Comparison of ENCODE assay signal across 31 mouse cellular contexts in genomic region chr6:38845117-38845516, GRCm38 (mm10). TPM values are rescaled to one million over a fixed set of nuclear protein-coding genes. Genes with fewer than 3 reads are reported as not detected.
A peak's percentile ranks its signal among the peaks of the same experiment; 100 is the strongest.
DNase-seq lines count a peak whose midpoint lies in the region; ATAC-seq and TF ChIP-seq lines count a peak whose summit lies in the region.
"Had no signal": no experiment of that assay in that cellular context is flagged by ENCODE, and none has a peak within 500 bp of the region (broad histone marks: within the 10 kb centered on the region; RNA-seq: fewer than 3 reads in every experiment).

No protein-coding gene starts in this region.

- H3K27me3 ChIP-seq in kidney, adult 2 months (replicated peaks; ENCODE audit: control insufficient read depth, insufficient read depth, low read length) = no peaks in the 10 kb centered on the region
- H3K27me3 ChIP-seq in kidney, embryonic 14.5 days (ENCODE audit: control insufficient read depth, insufficient read depth, low read length) = no peaks in the 10 kb centered on the region
- H3K27me3 ChIP-seq: embryonic facial prominence, embryonic 12.5 days; forebrain, embryonic 12.5 days; heart, embryonic 13.5 days; kidney, embryonic 15.5 days; lung, embryonic 15.5 days; midbrain, embryonic 15.5 days; neural tube, embryonic 12.5 days; stomach, embryonic 15.5 days had no signal

- 32% methylated on average over 1 of the region's 1 CpGs for WGBS in kidney, adult 2 months
- 54% methylated on average over 1 of the region's 1 CpGs for WGBS in kidney, embryonic 14.5 days

- no peaks in the 10 kb centered on the region for H3K36me3 ChIP-seq in kidney, adult 2 months (ENCODE audit: control insufficient read depth, insufficient read depth, low read length)
- no peaks in the 10 kb centered on the region; the same call in 1 of the 2 replicates for H3K36me3 ChIP-seq in kidney, embryonic 14.5 days (ENCODE audit: control insufficient read depth, insufficient read depth, low read length)
- H3K36me3 ChIP-seq: embryonic facial prominence, embryonic 12.5 days; forebrain, embryonic 12.5 days; heart, embryonic 13.5 days; kidney, embryonic 15.5 days; lung, embryonic 15.5 days; midbrain, embryonic 15.5 days; neural tube, embryonic 12.5 days; stomach, embryonic 15.5 days had no signal

- H3K4me2 ChIP-seq in kidney, embryonic 14.5 days (replicated peaks; ENCODE audit: low read depth, low read length) = no peak overlapping the region
- H3K4me2 ChIP-seq: embryonic facial prominence, embryonic 12.5 days; forebrain, embryonic 12.5 days; heart, embryonic 13.5 days; hindbrain, embryonic 14.5 days; kidney, embryonic 15.5 days; lung, embryonic 15.5 days; midbrain, embryonic 15.5 days; neural tube, embryonic 12.5 days; stomach, embryonic 15.5 days had no signal

- TF ChIP-seq CTCF in kidney, adult 2 months (conservative IDR thresholded peaks at IDR 0.05; ENCODE audit: insufficient read depth, insufficient read length, low read depth, low read length) = no peak

- H3K9me3 ChIP-seq in kidney, embryonic 14.5 days (ENCODE audit: control insufficient read depth, low read length) = no peaks in the 10 kb centered on the region
- H3K9me3 ChIP-seq: embryonic facial prominence, embryonic 12.5 days; forebrain, embryonic 12.5 days; heart, embryonic 13.5 days; kidney, embryonic 15.5 days; lung, embryonic 15.5 days; midbrain, embryonic 15.5 days; neural tube, embryonic 12.5 days; stomach, embryonic 15.5 days had no signal

- peak overlapping the region; percentile 35; the same call in 1 of the 2 replicates for H3K27ac ChIP-seq in kidney, adult 2 months (ENCODE audit: insufficient read depth, low read depth, low read length)
- no peak overlapping the region for H3K27ac ChIP-seq in kidney, embryonic 14.5 days (ENCODE audit: low read depth, low read length)
- H3K27ac ChIP-seq: embryonic facial prominence, embryonic 12.5 days; forebrain, embryonic 12.5 days; hindbrain, embryonic 14.5 days; kidney, embryonic 15.5 days; left cerebral cortex, adult 2 months; liver, embryonic 14.5 days; lung, embryonic 15.5 days; macrophage; midbrain, embryonic 15.5 days; neural tube, embryonic 12.5 days; stomach, embryonic 15.5 days had no signal

- no peak overlapping the region for H3K9ac ChIP-seq in kidney, embryonic 14.5 days (ENCODE audit: low read depth, low read length)
- H3K9ac ChIP-seq: embryonic facial prominence, embryonic 12.5 days; forebrain, embryonic 12.5 days; heart, embryonic 13.5 days; hindbrain, embryonic 14.5 days; kidney, embryonic 15.5 days; liver, embryonic 14.5 days; lung, embryonic 15.5 days; midbrain, embryonic 15.5 days; neural tube, embryonic 12.5 days; stomach, embryonic 15.5 days had no signal

- H3K4me3 ChIP-seq in kidney, adult 2 months (ENCODE audit: insufficient read depth, low read depth, low read length) = no peak overlapping the region
- H3K4me3 ChIP-seq in kidney, embryonic 14.5 days (ENCODE audit: low read length) = no peak overlapping the region
- H3K4me3 ChIP-seq: embryonic facial prominence, embryonic 12.5 days; erythroblast, embryonic 14.5 days; forebrain, embryonic 12.5 days; heart, embryonic 13.5 days; kidney, embryonic 15.5 days; left cerebral cortex, adult 2 months; lung, embryonic 15.5 days; midbrain, embryonic 15.5 days; neural tube, embryonic 12.5 days; stomach, embryonic 15.5 days had no signal

- H3K4me1 ChIP-seq in kidney, adult 2 months (ENCODE audit: control insufficient read depth, insufficient read depth, low read length) = peaks cover 55% of the 10 kb centered on the region
- H3K4me1 ChIP-seq in kidney, embryonic 14.5 days (ENCODE audit: control insufficient read depth, insufficient read depth, low read length) = peaks cover 17% of the 10 kb centered on the region; the same call in 1 of the 2 replicates

- no peak for ATAC-seq in kidney, embryonic 14.5 days (ENCODE audit: low FRiP score, low TSS enrichment)
- ATAC-seq: activated CD4-positive, CD25-positive, alpha-beta regulatory T cell, adult 4 months; inflammation-experienced regulatory T-cells, adult 6 months; midbrain, embryonic 15.5 days had no signal

- peak; percentile 36 for DNase-seq in cerebellum, adult 11-12 months
- DNase-seq in cerebellum, postnatal 25 days = no peak
- DNase-seq in kidney, adult 2 months = peak; percentile 64
- DNase-seq in Muller cell, postnatal 12 days (ENCODE audit: inconsistent ontology term) = peak; percentile 97
- peak; percentile 44 for DNase-seq in retina, embryonic 14.5 days (ENCODE audit: low spot score)
- DNase-seq in frontal cortex, adult 2 months (ENCODE audit: extremely low spot score in 1 of 2, low spot score in 1 of 2) = no peak
- no peak for DNase-seq in thymus, adult 18-20 months
- DNase-seq: adrenal gland, postnatal 14 days; gastrocnemius, postnatal 10 days; heart, postnatal 4 days; kidney, postnatal 4 days; right cerebral cortex, adult 18-20 months; right cerebral cortex, postnatal 4 days; thymus, adult 2 months; thymus, postnatal 4 days had no signal

- TF ChIP-seq POLR2A in kidney, adult 2 months (IDR thresholded peaks at IDR 0.05; ENCODE audit: low read depth, low read length) = no peak

RNA-seq across cellular contexts. Expression of gene Tbxas1, which starts 30.1 kb away (rescaled TPM):
- 19.5 and 21.5 TPM in 2 replicates for polyA plus RNA-seq in kidney, adult 2 months (2012; rRNA removed)
- polyA plus RNA-seq in kidney, embryonic 14.5 days (2014; fragmentation: Nextera tagmentation; extraction: Ambion mirVana) = 2.4 and 3.3 TPM in 2 replicates
- polyA plus RNA-seq in frontal cortex, adult 2 months (2012; rRNA removed) = 1.6 and 2.4 TPM in 2 replicates

RNA-seq across cellular contexts. Expression of gene Hipk2, which starts 30.8 kb away (rescaled TPM):
- 46.4 and 50.8 TPM in 2 replicates for polyA plus RNA-seq in kidney, adult 2 months (2012; rRNA removed)
- polyA plus RNA-seq in kidney, embryonic 14.5 days (2014; fragmentation: Nextera tagmentation; extraction: Ambion mirVana) = 31.0 and 33.6 TPM in 2 replicates
- 22.6 and 23.8 TPM in 2 replicates for polyA plus RNA-seq in frontal cortex, adult 2 months (2012; rRNA removed)

Comparison
In these comparisons a context has a peak if more than half of its experiments do, and no peak if none do; other contexts are left out.
1. DNase-seq: peak in cerebellum, adult 11-12 months (single experiment), kidney, adult 2 months (single experiment), Muller cell, postnatal 12 days (single experiment) and retina, embryonic 14.5 days (single experiment); none in cerebellum, postnatal 25 days (0 of 2), frontal cortex, adult 2 months (0 of 2) and thymus, adult 18-20 months (0 of 2).